19 mouse cellular contexts compared by ENCODE assay signal in the genomic region with DNA sequence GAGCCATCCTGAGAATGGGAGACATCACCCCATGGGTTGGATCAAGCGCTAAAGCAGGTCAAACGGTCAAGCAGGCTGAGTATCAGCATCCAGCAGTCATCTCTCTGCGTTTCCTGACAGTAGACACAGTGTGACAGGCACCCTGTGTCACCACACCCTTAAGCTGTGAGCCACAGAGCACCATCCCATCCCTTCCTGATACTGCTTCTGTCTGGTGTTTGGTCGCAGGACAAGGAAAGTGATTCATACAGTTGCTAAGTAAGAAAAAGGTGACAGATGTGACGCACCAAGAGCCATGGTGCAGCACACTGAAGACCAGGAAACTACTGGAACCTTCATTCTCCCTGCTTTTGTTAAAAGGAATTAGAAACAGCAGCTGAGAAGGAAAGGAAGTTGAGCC. TPM values are rescaled to one million over a fixed set of nuclear protein-coding genes. Genes with fewer than 3 reads are reported as not detected.
"Had no signal": no experiment of that assay in that cellular context is flagged by ENCODE, and none has a peak within 500 bp of the region (broad histone marks: within the 10 kb centered on the region; RNA-seq: fewer than 3 reads in every experiment).

No protein-coding gene starts in this region.

- DNase-seq: gastrocnemius, postnatal 14 days; gastrocnemius, postnatal 36 days; heart, adult 18-20 months; heart, postnatal 10 days; heart, postnatal 4 days; kidney, adult 18-20 months; kidney, adult 8-10 months; kidney, postnatal 10 days; kidney, postnatal 25 days; kidney, postnatal 4 days had no signal

- ATAC-seq: hindbrain, embryonic 16.5 days; inflammation-experienced regulatory T-cells, adult 6 months; intestine, embryonic 15.5 days; intestine, postnatal 0 days; liver, embryonic 12.5 days had no signal

RNA-seq across cellular contexts. Expression of a gene that starts 26.1 kb away (rescaled TPM):
- total RNA-seq: gastrocnemius, adult 18-20 months; gastrocnemius, adult 8-10 months; gastrocnemius, postnatal 36 days; granulocyte monocyte progenitor cell, adult 5-6 weeks; heart, adult 18-20 months; heart, postnatal 10 days; heart, postnatal 25 days had no signal
